Mouse (Mus musculus) G1E (cell line): ENCODE measurements around the gene Pdia3. TPM values are rescaled to one million over a fixed set of nuclear protein-coding genes. Genes with fewer than 3 reads are reported as not detected.
"Not testable (repeated sequence)": the region's sequence is repeated elsewhere in the genome, so short reads cannot be mapped to it uniquely, and the experiment has no call there.

Experiments used
- ATAC-seq: 2 replicates; pipeline ENCODE4 v1.8.0; 2016; ENCODE audit warnings: mild to moderate bottlenecking; ENCODE audit not compliant: insufficient number of reproducible peaks, poor library complexity, low FRiP score, severe bottlenecking; ENCODE audit errors: extremely low read depth
- DNase-seq: peaks from one replicate; pipeline ENCODE4 v3.0.0; 2012; ENCODE audit warnings: low spot score
- H3K27me3 ChIP-seq: 2 replicates; pipeline ENCODE4 v1.6.1; 2012; ENCODE audit warnings: mild to moderate bottlenecking, low read length, inconsistent platforms; ENCODE audit not compliant: insufficient read depth
- H3K36me3 ChIP-seq: replicated peaks from 2 replicates; pipeline ENCODE3; 2012; ENCODE audit warnings: mild to moderate bottlenecking, inconsistent platforms
- H3K4me1 ChIP-seq: 2 replicates; pipeline ENCODE4 v1.6.1; 2012; ENCODE audit warnings: low read depth, low read length, inconsistent platforms, mixed read lengths; ENCODE audit not compliant: insufficient read depth
- H3K4me3 ChIP-seq: 2 replicates; pipeline ENCODE4 v1.5.1; 2012; ENCODE audit warnings: low read depth, mild to moderate bottlenecking, inconsistent platforms, low read length, moderate library complexity, mixed read lengths
- H3K9me3 ChIP-seq: replicated peaks from 2 replicates; pipeline ENCODE4 v1.6.1; 2012; ENCODE audit warnings: inconsistent platforms
- CTCF ChIP-seq: IDR thresholded peaks from 2 replicates; pipeline ENCODE4 v1.5.1; 2012; ENCODE audit warnings: low read depth, low read length, inconsistent platforms, mixed read lengths
- GATA1 ChIP-seq: IDR thresholded peaks from 2 replicates; pipeline ENCODE4 v1.6.1; 2012; ENCODE audit warnings: borderline replicate concordance, low read length, inconsistent platforms, mixed read lengths
- GATA2 ChIP-seq: IDR thresholded peaks from 2 replicates; pipeline ENCODE4 v1.6.1; 2012; ENCODE audit warnings: low read depth, low read length, inconsistent platforms, borderline replicate concordance
- POLR2AphosphoS5 ChIP-seq: IDR thresholded peaks from 2 replicates; pipeline ENCODE4 v1.6.1; 2012; ENCODE audit warnings: low read depth, low read length, inconsistent platforms; ENCODE audit not compliant: insufficient replicate concordance
- TAL1 ChIP-seq: conservative IDR thresholded peaks from 2 replicates; pipeline ENCODE4 v1.6.1; 2012; ENCODE audit warnings: low read depth, low read length, inconsistent platforms, mixed read lengths
- polyA plus RNA-seq: library from polyadenylated mRNA; stranded (reverse); fragments of >175 nt; gene quantifications from 2 replicates; pipeline ENCODE4 v1.2.3, GENCODE M21; 2012
- total RNA-seq, 2 experiments: library from RNA; stranded (forward) in 1 of 2; stranded (reverse) in 1 of 2; fragments of 200-1000 nt in 1 of 2; fragments of >200 nt in 1 of 2; fragmentation: Nextera tagmentation in 1 of 2; gene quantifications; 2 replicates each; pipeline ENCODE4 v1.2.3; 2014 to 2017

Gene Pdia3
- total and polyA plus RNA-seq, 3 experiments: 104 to 315 (median 233) TPM

DNA sequence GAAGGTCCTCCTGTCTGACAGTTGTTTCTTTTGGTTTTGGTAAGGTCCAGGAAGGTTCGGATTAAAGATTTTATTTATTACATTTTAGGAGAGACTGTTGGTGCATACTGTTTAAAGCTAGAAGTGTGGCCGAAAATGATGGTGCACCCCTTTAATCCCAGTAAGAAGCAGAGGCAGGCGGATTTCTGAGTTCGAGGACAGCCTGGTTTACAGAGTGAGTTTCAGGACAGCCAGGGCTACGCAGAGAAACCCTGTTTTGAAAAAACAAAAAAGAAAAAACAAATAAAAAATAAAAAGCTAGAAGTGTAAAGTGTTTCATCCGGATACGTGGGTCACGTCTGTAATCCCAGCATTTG, 60.6 kb downstream of the Pdia3 start:
- Histone ChIP-seq H3K4me1 (peaks cover 7% of the 10 kb centered on the region; the same call in 1 of the 2 replicates), H3K27me3 (no peaks in the 10 kb centered on the region), H3K36me3 (peaks cover 11% of the 10 kb centered on the region), H3K4me3 (peak overlapping the region; percentile 70), H3K9me3 (no peaks in the 10 kb centered on the region)
- no peak for DNase-seq
- TF ChIP-seq GATA2 (no peak), CTCF (no peak), GATA1 (no peak), TAL1 (no peak), POLR2AphosphoS5 (no peak)
- no peak for ATAC-seq

- not testable (repeated sequence) for H3K4me3 ChIP-seq, H3K9me3 ChIP-seq, H3K4me1 ChIP-seq, ATAC-seq, H3K27me3 ChIP-seq, DNase-seq
- H3K36me3 ChIP-seq: peaks cover 11% of the 10 kb centered on the region
These were observed 61.7 kb downstream of the Pdia3 start for GRCm38 (mm10) chr2:121475306-121475705.

DNA sequence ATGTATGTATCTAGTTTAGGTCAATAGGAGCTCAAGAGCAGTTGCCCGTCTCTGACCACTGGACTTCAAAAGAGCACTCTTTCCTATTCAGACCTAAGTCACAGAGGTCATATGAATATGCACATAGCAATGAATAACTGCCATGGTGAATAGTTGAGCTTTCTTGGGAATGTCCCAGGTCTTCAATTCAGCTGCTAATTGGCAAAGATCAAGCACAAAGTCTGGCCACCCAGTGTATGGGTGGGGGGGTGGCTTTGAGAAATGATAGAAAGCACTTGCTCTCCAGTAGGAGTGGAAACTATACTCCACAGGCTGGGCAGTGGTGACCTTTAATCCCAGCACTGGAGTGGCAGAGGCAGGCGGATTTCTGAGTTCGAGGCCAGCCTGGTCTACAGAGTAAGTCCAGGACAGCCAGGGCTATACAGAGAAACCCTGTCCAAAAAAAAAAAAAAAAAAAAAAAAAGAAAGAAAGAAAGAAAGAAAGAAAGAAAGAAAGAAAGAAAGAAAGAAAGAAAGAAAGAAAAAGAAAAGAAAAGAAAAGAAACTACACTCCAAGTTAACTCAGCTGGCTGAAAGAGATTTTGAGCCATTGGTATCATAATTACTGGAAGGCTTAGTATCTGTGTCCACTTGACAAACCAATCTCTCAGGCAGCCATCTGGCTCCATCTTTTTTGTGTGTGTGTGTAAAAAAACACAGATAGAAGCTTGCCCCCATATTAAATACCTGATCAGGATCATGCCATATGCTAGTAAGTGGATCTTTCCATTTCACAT, 64.1 kb downstream of the Pdia3 start:
- Histone ChIP-seq H3K4me3 (no peak overlapping the region), H3K9me3 (no peaks in the 10 kb centered on the region), H3K36me3 (peaks cover 4% of the 10 kb centered on the region), H3K27me3 (peaks cover 7% of the 10 kb centered on the region), H3K4me1 (no peaks in the 10 kb centered on the region; the same call in 1 of the 2 replicates)
- DNase-seq (no peak), ATAC-seq (no peak)
- TF ChIP-seq CTCF: no peak
- TF ChIP-seq GATA2: no peak
- TF ChIP-seq TAL1: no peak
- no peak for TF ChIP-seq GATA1
- TF ChIP-seq POLR2AphosphoS5: no peak

- Histone ChIP-seq H3K27me3 (peaks cover 18% of the 10 kb centered on the region), H3K36me3 (peaks cover 4% of the 10 kb centered on the region), H3K9me3 (no peaks in the 10 kb centered on the region), H3K4me1 (no peaks in the 10 kb centered on the region), H3K4me3 (no peak overlapping the region)
- ATAC-seq (no peak), DNase-seq (no peak)
- TF ChIP-seq GATA2 (no peak), CTCF (peak; percentile 61)
These were observed 66.9 kb downstream of the Pdia3 start for GRCm38 (mm10) chr2:121480498-121480897.

DNA sequence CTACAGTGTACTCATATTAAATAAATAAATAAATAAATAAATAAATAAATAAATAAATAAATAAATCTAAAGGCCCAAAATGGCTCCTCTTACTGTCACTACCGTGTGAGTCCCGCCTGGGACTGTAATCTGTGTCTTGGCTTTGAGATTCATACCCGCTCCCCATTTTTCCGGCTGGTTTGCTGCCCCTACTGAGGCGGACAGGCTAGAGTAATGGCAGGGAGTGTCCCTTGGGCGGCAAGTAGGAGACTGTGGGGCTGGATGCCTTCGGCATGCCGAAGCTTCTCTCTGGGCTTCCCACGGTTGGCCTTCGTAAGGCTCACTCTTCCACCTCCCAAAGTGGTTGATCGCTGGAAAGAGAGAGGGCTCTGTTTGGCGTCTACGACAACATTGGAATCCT, 67.3 kb downstream of the Pdia3 start:
- H3K9me3 ChIP-seq, H3K4me3 ChIP-seq, DNase-seq, H3K4me1 ChIP-seq, H3K36me3 ChIP-seq, ATAC-seq: not testable (repeated sequence)
- peaks cover 18% of the 10 kb centered on the region for H3K27me3 ChIP-seq

DNA sequence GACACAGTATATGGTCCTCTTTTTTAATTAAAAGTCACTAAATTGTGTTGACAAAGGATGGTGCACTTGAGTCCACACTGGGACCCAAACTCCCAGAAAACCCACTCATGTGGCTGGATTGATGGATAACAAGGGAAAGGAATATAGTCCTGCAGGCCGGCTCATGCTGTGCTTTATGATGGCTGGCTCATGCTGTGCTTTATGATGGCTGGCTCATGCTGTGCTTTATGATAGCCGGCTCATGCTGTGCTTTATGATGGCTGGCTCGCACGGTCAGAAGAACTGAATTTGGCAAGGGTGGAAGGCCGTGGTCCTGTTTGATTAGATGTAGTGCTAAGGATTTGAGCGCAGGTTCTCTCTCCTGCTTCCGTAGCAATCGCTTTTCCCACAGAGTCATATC, 70.0 kb downstream of the Pdia3 start:
- H3K27me3 ChIP-seq: peaks cover 18% of the 10 kb centered on the region
- no peak overlapping the region for H3K4me3 ChIP-seq
- no peak for ATAC-seq
- no peak for DNase-seq
- H3K36me3 ChIP-seq: no peaks in the 10 kb centered on the region
- TF ChIP-seq TAL1: no peak
- TF ChIP-seq GATA1: no peak
- no peaks in the 10 kb centered on the region for H3K9me3 ChIP-seq
- no peaks in the 10 kb centered on the region for H3K4me1 ChIP-seq

DNA sequence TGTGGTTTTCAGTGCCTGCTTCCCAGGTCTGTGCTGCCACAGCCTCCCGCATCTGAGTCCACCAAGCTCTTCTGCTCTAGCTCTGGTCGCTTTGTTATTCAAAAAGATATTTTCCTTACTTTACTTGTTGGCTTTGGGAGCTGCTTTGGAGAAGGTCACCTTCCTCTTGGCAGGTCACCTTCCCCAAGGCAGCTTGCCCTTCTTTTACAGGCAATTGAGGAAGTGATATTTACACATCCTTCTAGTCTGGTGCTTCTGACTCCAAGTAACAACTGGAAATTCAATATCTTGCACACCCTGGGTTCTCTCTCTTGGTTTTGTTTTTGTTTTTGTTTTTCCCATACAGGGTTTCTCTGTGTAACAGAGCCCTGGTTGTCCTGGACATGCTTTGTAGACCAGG, 70.8 kb downstream of the Pdia3 start:
- DNase-seq, ATAC-seq: not testable (repeated sequence)

More for the DNA sequence above, 70.8 kb downstream of the Pdia3 start:
- not testable (repeated sequence) for H3K36me3 ChIP-seq, H3K4me3 ChIP-seq, H3K4me1 ChIP-seq, H3K9me3 ChIP-seq
- H3K27me3 ChIP-seq: peaks cover 18% of the 10 kb centered on the region

Other genes starting within 250 kb of the Pdia3 start
- gene Tubgcp4, start 243.1 kb upstream of the Pdia3 start, total RNA-seq (2014; fragmentation: Nextera tagmentation): 73.7 and 75.2 TPM in 2 replicates
- 60.9 and 61.9 TPM in 2 replicates for gene Tubgcp4, start 243.1 kb upstream of the Pdia3 start, total RNA-seq (2017)
- gene Tubgcp4, start 243.1 kb upstream of the Pdia3 start, polyA plus RNA-seq: 8.5 and 19.1 TPM in 2 replicates
- gene Zscan29, start 242.7 kb upstream of the Pdia3 start, total RNA-seq (2014; fragmentation: Nextera tagmentation): 20.1 and 29.1 TPM in 2 replicates
- 12.9 and 16.3 TPM in 2 replicates for gene Zscan29, start 242.7 kb upstream of the Pdia3 start, total RNA-seq (2017)
- 10.2 and 10.3 TPM in 2 replicates for gene Zscan29, start 242.7 kb upstream of the Pdia3 start, polyA plus RNA-seq
- 41.1 and 44.1 TPM in 2 replicates for gene Trp53bp1, start 142.4 kb upstream of the Pdia3 start, total RNA-seq (2014; fragmentation: Nextera tagmentation)
- 20.1 and 21.6 TPM in 2 replicates for gene Trp53bp1, start 142.4 kb upstream of the Pdia3 start, total RNA-seq (2017)
- 16.2 and 25.9 TPM in 2 replicates for gene Trp53bp1, start 142.4 kb upstream of the Pdia3 start, polyA plus RNA-seq
- gene Map1a, start 124.2 kb upstream of the Pdia3 start, total RNA-seq (2014; fragmentation: Nextera tagmentation): 2.5 and 3.3 TPM in 2 replicates
- gene Map1a, start 124.2 kb upstream of the Pdia3 start, total RNA-seq (2017): 0.66 and 2.2 TPM in 2 replicates
- 7.0 and 7.4 TPM in 2 replicates for gene Map1a, start 124.2 kb upstream of the Pdia3 start, polyA plus RNA-seq
- gene Ppip5k1, start 58.4 kb upstream of the Pdia3 start, total RNA-seq (2014; fragmentation: Nextera tagmentation): 11.1 and 15.2 TPM in 2 replicates
- gene Ppip5k1, start 58.4 kb upstream of the Pdia3 start, total RNA-seq (2017): 8.4 and 11.3 TPM in 2 replicates
- gene Ppip5k1, start 58.4 kb upstream of the Pdia3 start, polyA plus RNA-seq: 2.0 and 2.6 TPM in 2 replicates
- 9.8 TPM in 1 of 2 replicates, not detected in the other for gene Ckmt1, start 56.1 kb upstream of the Pdia3 start, total RNA-seq (2014; fragmentation: Nextera tagmentation)
- 0.55 TPM in 1 of 2 replicates, not detected in the other for gene Ckmt1, start 56.1 kb upstream of the Pdia3 start, total RNA-seq (2017)
- not detected in 2 replicates for gene Ckmt1, start 56.1 kb upstream of the Pdia3 start, polyA plus RNA-seq
- not detected in 2 replicates for gene Strc, start 26.6 kb upstream of the Pdia3 start, total RNA-seq (2014; fragmentation: Nextera tagmentation)
- 0.05 TPM in 1 of 2 replicates, not detected in the other for gene Strc, start 26.6 kb upstream of the Pdia3 start, total RNA-seq (2017)
- gene Strc, start 26.6 kb upstream of the Pdia3 start, polyA plus RNA-seq: not detected in 2 replicates
- 2.9 and 3.4 TPM in 2 replicates for gene Catsper2, start within 50 bp of the Pdia3 start, total RNA-seq (2014; fragmentation: Nextera tagmentation)
- gene Catsper2, start within 50 bp of the Pdia3 start, total RNA-seq (2017): 0.55 and 1.2 TPM in 2 replicates
- gene Catsper2, start within 50 bp of the Pdia3 start, polyA plus RNA-seq: 0.11 and 0.13 TPM in 2 replicates
- not detected in 2 replicates for gene Ell3, start 30.5 kb downstream of the Pdia3 start, total RNA-seq (2014; fragmentation: Nextera tagmentation)
- gene Ell3, start 30.5 kb downstream of the Pdia3 start, total RNA-seq (2017): 0.29 TPM in 1 of 2 replicates, not detected in the other
- gene Ell3, start 30.5 kb downstream of the Pdia3 start, polyA plus RNA-seq: 0.02 TPM in 1 of 2 replicates, not detected in the other
- 123 and 125 TPM in 2 replicates for gene Serf2, start 35.4 kb downstream of the Pdia3 start, total RNA-seq (2014; fragmentation: Nextera tagmentation)
- gene Serf2, start 35.4 kb downstream of the Pdia3 start, total RNA-seq (2017): 282 and 373 TPM in 2 replicates
- gene Serf2, start 35.4 kb downstream of the Pdia3 start, polyA plus RNA-seq: 206 and 279 TPM in 2 replicates
- gene Hypk, start 39.5 kb downstream of the Pdia3 start, total RNA-seq (2014; fragmentation: Nextera tagmentation): 20.7 and 21.5 TPM in 2 replicates
- 73.2 and 82.9 TPM in 2 replicates for gene Hypk, start 39.5 kb downstream of the Pdia3 start, total RNA-seq (2017)
- 112 and 124 TPM in 2 replicates for gene Hypk, start 39.5 kb downstream of the Pdia3 start, polyA plus RNA-seq
- gene Serinc4, start 43.0 kb downstream of the Pdia3 start, total RNA-seq (2014; fragmentation: Nextera tagmentation): not detected in 2 replicates
- gene Serinc4, start 43.0 kb downstream of the Pdia3 start, total RNA-seq (2017): 0.58 and 1.3 TPM in 2 replicates
- not detected in 2 replicates for gene Serinc4, start 43.0 kb downstream of the Pdia3 start, polyA plus RNA-seq
- gene Mfap1b, start 60.3 kb downstream of the Pdia3 start, total RNA-seq (2014; fragmentation: Nextera tagmentation): 36.4 and 42.6 TPM in 2 replicates
- gene Mfap1b, start 60.3 kb downstream of the Pdia3 start, total RNA-seq (2017): 21.7 and 29.2 TPM in 2 replicates
- gene Mfap1b, start 60.3 kb downstream of the Pdia3 start, polyA plus RNA-seq: 2.5 and 5.3 TPM in 2 replicates
- gene Mfap1a, start 92.9 kb downstream of the Pdia3 start, total RNA-seq (2014; fragmentation: Nextera tagmentation): 32.5 and 34.1 TPM in 2 replicates
- gene Mfap1a, start 92.9 kb downstream of the Pdia3 start, total RNA-seq (2017): 54.2 and 57.1 TPM in 2 replicates
- 6.7 and 11.1 TPM in 2 replicates for gene Mfap1a, start 92.9 kb downstream of the Pdia3 start, polyA plus RNA-seq
- gene Wdr76, start 92.9 kb downstream of the Pdia3 start, total RNA-seq (2014; fragmentation: Nextera tagmentation): 58.6 and 68.8 TPM in 2 replicates
- gene Wdr76, start 92.9 kb downstream of the Pdia3 start, total RNA-seq (2017): 50.5 and 56.5 TPM in 2 replicates
- gene Wdr76, start 92.9 kb downstream of the Pdia3 start, polyA plus RNA-seq: 1.9 and 2.7 TPM in 2 replicates